Mouse (Mus musculus): ENCODE results near the gene Lnx1.
A peak's percentile ranks its signal among the peaks of the same experiment; 100 is the strongest.

Gene Lnx1

GRCm38 (mm10) chr5:74702766-74703165 is at the start of gene Lnx1:
TSS of gene Lnx1 (minus strand) at chr5:74702912.
- no peak for DNase-seq (ENCODE audit: low spot score in 2 of 2)

- no peak for DNase-seq (ENCODE audit: low spot score in 2 of 2)
Observed at GRCm38 (mm10) chr5:74750501-74750900, 47.8 kb upstream of the Lnx1 start.

DNA sequence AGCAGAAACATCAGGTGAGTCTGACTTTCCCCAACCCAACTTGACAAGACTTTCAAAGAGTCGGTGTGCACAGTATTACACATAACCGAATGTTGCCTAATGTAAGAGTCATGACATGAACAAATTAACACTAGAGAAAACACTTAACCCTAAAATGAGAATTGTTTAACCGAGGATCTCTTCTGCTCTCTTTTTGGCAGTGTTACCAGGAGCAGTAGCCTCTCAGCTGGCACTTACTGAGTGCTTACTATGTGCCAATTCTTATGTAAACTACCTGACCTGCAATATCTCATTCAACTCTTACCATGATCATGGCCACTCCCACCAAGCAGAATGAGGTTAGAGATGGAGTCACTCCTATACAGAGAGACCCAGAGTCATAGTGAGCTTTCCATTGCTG is 44.8 kb upstream of the Lnx1 start:
- DNase-seq (ENCODE audit: low spot score in 2 of 2), result no peak

DNA sequence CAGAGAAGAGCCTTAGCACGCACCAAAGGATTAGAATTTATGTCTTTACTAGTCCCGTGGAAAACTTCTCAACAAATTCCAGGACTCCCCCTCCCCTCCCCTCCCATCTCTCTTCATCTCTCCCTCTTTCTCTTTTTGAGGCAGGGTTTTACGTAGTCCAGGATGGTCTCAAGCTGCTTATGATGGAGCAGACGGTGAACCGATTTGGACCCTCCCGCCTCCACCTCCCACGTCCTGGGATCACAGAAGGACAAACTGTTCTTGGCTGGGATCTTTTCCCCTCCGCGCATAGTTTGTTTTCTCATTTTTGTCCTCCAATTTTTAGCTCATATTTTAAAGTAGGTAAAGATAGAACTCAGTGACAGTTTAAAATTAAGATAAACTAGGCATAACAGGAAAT is 38.2 kb upstream of the Lnx1 start:
- no peak for DNase-seq (ENCODE audit: low spot score in 2 of 2)

DNA sequence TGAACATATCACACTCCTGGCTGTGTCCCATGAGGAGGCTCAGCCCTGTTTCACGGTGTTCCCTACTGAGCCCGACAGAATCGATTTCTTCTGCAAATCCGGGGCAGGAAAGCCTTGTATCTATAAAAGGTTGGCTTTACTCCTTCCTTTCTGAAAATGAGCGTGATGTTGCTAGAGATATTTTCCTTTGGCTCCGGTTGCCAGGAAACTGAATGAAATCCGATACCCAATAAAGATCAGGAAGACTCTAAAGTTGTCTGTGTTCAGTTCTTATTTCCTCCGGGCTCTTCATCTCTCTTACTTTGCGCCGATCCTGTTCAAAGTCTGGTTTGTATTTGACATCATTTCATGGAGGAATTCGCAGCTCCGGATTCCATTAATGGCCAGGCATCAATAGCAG is 36.7 kb upstream of the Lnx1 start:
- no peak for DNase-seq (ENCODE audit: low spot score in 2 of 2)

GRCm38 (mm10) chr5:74738312-74738711 is 35.6 kb upstream of the Lnx1 start:
- no peak for DNase-seq (ENCODE audit: low spot score in 2 of 2)

GRCm38 (mm10) chr5:74733885-74734558 is 31.3 kb upstream of the Lnx1 start:
- DNase-seq (ENCODE audit: low spot score in 2 of 2), result no peak

DNA sequence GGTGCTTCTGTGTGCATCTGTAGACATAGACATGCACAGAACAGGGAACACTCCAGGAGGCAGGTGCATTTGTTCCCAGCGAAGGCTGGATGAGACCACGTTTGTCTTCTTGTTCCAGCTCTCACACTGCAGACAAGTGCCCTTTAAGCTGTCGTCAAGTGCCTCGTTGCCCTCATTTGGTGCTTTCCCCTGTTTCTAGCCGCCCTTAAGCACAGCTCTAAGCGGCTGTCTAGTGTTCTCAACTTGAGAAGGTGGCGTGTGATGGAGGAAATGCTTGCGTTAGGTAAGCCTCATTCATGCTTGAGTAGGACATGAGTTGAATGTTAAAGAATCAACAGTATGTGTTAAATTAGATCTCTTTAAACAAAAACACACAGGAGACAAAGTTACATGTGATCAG is 29.9 kb upstream of the Lnx1 start:
- DNase-seq (ENCODE audit: low spot score in 2 of 2), result no peak

DNA sequence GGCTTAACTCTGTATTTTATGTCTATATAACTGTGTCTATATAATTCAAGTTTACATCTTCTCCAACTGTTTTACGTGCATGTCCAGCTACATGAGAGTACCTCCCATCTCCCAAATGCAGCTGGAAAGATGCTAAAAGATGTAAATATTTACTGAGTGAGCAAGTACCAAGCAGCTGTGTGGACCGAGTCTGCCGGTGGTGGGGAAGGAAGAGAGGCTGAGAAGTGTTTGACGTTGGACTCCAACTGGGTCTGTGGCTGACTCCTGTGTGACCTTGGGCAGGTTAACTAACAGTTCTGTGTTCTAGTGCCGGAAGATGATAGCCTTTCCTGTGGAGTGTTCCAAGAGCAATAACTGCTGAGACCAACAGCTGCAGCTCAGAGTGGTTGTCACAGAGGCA is 27.9 kb upstream of the Lnx1 start:
- no peak for DNase-seq (ENCODE audit: low spot score in 2 of 2)

DNA sequence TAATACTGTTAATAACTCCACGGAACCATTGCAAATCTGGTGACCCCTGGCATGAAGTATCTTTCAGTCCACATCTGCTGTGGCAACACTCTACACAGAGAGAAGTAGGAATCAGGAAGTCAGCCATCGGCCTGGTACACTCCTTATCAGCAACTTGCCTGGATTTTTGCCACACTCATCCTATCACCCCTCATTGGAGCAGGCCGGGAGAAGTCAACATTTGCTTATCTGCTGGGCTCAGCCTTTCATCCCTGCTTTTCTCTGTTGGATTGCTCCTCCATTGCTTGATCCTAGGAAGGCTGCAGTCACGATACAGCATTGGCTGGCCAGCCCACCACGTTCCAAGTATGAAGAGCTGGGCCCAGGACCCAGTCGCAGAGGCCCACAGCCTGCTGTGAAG is 26.9 kb upstream of the Lnx1 start:
- no peak for DNase-seq (ENCODE audit: low spot score in 2 of 2)

GRCm38 (mm10) chr5:74728186-74728585 is 25.5 kb upstream of the Lnx1 start:
- DNase-seq (ENCODE audit: low spot score in 2 of 2), result no peak

GRCm38 (mm10) chr5:74727319-74727718 is 24.6 kb upstream of the Lnx1 start:
- no peak for DNase-seq (ENCODE audit: low spot score in 2 of 2)

DNA sequence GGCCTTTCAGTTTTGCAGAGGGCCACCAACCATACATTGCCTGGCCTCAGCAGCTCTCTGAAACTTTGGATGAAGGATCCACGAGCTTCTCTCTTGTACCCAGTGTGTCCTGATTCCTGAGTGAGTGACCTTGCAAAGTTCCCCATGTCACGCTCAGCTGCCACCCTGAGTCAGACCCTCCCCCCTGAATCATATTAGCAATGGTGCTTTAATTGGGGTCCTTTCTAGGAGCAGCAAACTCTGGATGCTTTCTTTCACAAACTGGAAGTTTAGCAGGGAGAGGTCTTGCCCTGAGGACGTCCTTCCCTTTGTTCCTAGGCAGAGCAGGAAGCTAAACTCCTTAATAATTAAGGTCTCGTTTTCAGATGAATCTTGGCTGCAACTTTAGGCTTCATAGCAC is 22.8 kb upstream of the Lnx1 start:
- no peak for DNase-seq (ENCODE audit: low spot score in 2 of 2)

DNA sequence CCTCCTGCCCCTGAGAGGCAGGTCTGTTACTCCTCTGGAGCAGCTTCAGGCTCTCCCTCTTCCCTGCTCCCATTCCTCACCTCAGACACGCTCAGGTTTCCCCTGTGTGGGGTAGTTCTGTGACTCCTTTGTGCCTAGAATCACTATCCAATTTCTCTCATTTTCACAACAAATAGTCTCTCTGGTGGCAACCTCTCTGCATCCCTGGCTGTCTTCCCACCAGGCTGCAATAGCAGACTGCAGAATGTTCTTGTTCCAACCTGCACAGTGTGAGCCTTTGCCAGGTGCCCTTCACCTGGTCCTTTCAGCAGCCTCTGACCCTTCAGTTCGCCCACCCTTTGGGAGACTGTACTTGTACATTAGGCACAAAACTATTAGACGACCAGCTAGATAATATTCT is 19.1 kb upstream of the Lnx1 start:
- DNase-seq (ENCODE audit: low spot score in 2 of 2), result no peak

DNA sequence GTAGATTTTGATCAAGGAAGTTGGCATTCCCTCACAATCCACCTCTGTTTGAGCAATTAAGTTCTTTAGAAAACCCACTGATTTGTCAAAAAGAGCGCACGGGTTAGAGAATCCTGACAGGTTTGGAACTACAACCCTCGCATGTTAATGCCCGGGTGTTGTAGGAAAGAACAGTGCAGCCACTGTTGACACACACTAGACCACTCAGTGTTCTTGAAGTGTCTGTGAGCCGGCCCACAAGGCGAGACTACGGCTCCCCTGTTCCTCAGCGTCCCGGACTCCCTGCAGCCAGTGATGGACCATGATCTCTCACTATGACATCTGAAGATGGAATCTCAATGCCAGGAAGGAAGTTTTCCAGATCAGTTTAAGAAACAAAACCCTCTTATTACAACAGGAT is 17.9 kb upstream of the Lnx1 start:
- DNase-seq (ENCODE audit: low spot score in 2 of 2), result no peak

- DNase-seq (ENCODE audit: low spot score in 2 of 2), result no peak
Observed at GRCm38 (mm10) chr5:74716165-74716564, 13.5 kb upstream of the Lnx1 start.

DNA sequence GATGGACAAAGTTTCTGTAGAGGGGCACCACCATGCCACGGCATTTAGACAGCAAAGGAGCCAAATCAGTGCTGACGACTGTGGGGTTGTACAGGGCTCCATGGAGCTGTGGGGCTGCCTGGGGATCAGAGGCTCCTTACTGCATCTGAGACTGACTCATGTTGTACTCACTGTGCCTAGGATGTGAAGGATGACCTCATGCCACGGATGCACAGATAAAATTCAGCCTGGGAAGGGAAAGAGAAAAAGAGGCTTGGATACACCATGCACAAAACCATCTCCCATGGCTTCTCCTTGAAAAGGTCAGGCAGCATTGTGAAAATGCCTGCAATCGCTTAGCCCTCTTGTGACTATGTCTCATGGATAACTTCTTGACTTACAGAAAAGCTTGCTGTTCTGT is 10.1 kb upstream of the Lnx1 start:
- DNase-seq (ENCODE audit: low spot score in 2 of 2), result no peak

- no peak for DNase-seq (ENCODE audit: low spot score in 2 of 2)
Observed at GRCm38 (mm10) chr5:74711988-74712387, 9.3 kb upstream of the Lnx1 start.

DNA sequence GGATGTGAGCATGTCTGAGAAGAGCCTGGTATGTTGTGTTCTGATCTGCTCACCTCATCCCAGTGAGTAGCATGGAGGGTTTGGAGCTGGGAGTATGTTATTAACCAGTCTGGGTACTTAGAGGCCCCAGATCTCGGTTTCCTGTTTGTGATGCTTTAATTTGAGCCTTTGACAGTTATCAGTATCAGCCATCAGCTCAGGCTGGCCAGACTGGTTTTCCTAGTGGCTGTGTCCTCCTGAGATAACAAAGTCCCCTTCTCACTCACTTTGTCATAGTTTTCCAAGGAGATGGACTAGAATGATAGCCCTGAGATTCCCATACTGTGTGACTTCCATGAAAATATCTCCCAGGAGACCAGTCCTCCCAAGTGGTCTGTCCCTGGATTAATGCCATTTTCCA is 8.3 kb upstream of the Lnx1 start:
- no peak for DNase-seq (ENCODE audit: low spot score in 2 of 2)

DNA sequence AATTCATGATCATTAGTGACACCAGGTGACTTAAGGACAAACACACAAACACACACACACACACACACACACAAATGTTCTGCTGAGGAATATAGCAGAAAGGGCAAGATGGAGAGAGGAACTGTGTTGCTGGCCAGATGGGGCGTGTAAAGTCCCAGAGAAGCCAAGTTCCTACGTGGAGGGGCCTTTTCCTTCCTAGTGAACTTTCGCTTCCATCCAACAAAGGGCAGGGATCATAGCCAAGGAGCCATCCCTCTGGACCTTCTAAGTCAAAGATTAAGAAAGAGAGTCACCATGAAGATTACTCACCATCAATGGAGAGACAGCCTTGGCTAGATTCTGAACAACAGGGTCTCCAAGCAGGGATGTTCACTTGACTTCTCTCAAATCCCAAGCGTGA is 7.5 kb upstream of the Lnx1 start:
- no peak for DNase-seq (ENCODE audit: low spot score in 2 of 2)

GRCm38 (mm10) chr5:74704460-74704790 is 1.7 kb upstream of the Lnx1 start:
- peak; percentile 62 to 66 for DNase-seq (ENCODE audit: low spot score in 2 of 2)

- peak; percentile 9 to 25 for DNase-seq (ENCODE audit: low spot score in 2 of 2)
Observed at GRCm38 (mm10) chr5:74703741-74704459, 1.2 kb upstream of the Lnx1 start.

- DNase-seq (ENCODE audit: low spot score in 2 of 2), result no peak
Observed at GRCm38 (mm10) chr5:74700918-74701317, 1.8 kb downstream of the Lnx1 start.

DNA sequence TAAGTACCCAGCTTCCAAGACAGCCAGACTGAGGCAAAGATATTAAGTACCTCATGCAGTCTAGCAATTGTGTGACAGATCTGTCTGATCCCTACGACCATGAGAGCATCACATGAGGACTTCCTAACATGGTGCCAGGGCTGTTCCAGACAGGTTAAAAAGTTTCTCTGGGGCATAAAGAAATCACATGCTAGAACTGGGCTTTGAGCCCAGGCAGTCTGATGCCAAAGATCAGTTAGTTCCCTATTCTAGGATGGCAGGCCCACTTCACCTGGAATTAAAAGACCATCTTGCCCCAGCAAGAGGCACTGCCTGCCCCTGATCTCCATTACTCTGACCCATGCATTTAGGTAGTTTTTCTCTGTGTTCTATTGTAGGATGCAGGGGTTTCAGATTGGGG is 3.0 kb downstream of the Lnx1 start:
- no peak for DNase-seq (ENCODE audit: low spot score in 2 of 2)
